In the genomic region with DNA sequence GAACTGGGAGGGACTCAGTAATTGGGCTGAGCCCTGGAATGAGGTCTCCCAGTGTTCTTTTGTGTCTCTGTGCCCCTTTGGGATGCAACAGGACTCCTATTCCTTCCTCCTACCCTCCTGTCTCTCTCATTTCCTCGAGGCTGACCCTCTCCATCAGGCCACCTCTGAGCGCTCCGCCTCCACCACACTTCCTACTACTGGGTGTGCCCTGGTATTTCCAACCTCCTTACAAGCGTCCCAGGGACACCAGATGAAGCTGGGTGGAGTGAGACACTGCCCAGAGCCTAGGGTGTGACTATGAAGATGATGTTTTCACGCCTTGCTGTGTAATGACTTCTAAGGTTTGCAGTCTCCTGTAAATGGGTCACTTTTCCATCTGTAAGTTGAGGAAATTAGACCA, we compare ENCODE assay signal across 26 mouse cellular contexts.
"Had no signal": no experiment of that assay in that cellular context is flagged by ENCODE, and none has a peak within 500 bp of the region (broad histone marks: within the 10 kb centered on the region; RNA-seq: fewer than 3 reads in every experiment).

No protein-coding gene starts in this region.

- H3K9ac ChIP-seq: heart, embryonic 12.5 days; hindbrain, embryonic 13.5 days; hindbrain, embryonic 15.5 days; kidney, embryonic 15.5 days; limb, embryonic 12.5 days; liver, embryonic 13.5 days; liver, embryonic 15.5 days; liver, postnatal 0 days had no signal

- H3K36me3 ChIP-seq: heart, embryonic 12.5 days; kidney, embryonic 15.5 days; limb, embryonic 10.5 days; limb, embryonic 12.5 days; liver, embryonic 13.5 days; liver, embryonic 15.5 days had no signal

- H3K9me3 ChIP-seq: heart, embryonic 12.5 days; hindbrain, embryonic 13.5 days; hindbrain, embryonic 15.5 days; kidney, embryonic 15.5 days; limb, embryonic 10.5 days; limb, embryonic 12.5 days; liver, embryonic 13.5 days; liver, embryonic 15.5 days had no signal

- H3K27me3 ChIP-seq: hindbrain, embryonic 13.5 days; hindbrain, embryonic 15.5 days; limb, embryonic 12.5 days had no signal

- ATAC-seq: hindbrain, postnatal 0 days; intestine, embryonic 16.5 days; liver, postnatal 0 days had no signal

- H3K27ac ChIP-seq: hindbrain, embryonic 13.5 days; hindbrain, postnatal 0 days; kidney, embryonic 15.5 days; kidney, postnatal 0 days; left cerebral cortex, adult 2 months; limb, embryonic 10.5 days; limb, embryonic 12.5 days; liver, embryonic 13.5 days; liver, embryonic 15.5 days had no signal

- H3K4me2 ChIP-seq: heart, embryonic 12.5 days; hindbrain, embryonic 13.5 days; hindbrain, embryonic 15.5 days; kidney, embryonic 15.5 days; limb, embryonic 12.5 days; liver, embryonic 11.5 days; liver, embryonic 13.5 days; liver, embryonic 15.5 days had no signal

- DNase-seq: gastrocnemius, postnatal 14 days; gastrocnemius, postnatal 36 days; heart, adult 18-20 months; heart, postnatal 10 days; kidney, adult 11 months; kidney, adult 2 months; kidney, adult 9 months; kidney, postnatal 14 days; kidney, postnatal 36 days; layer of hippocampus, adult 9-11 months; layer of hippocampus, postnatal 36 days; liver; liver, embryonic 13.5 days; liver, postnatal 0 days had no signal

- H3K4me1 ChIP-seq: heart, embryonic 12.5 days had no signal

- H3K4me3 ChIP-seq: heart, embryonic 12.5 days; hindbrain, embryonic 13.5 days; hindbrain, embryonic 15.5 days; kidney, embryonic 15.5 days; left cerebral cortex, adult 2 months; limb, embryonic 10.5 days; limb, embryonic 12.5 days; liver, embryonic 13.5 days; liver, embryonic 15.5 days had no signal
